Mouse (Mus musculus) 3T3-L1 (cell line): Measurements from ENCODE around the gene Lamtor2.

Experiments used
- DNase-seq: peaks from one replicate; pipeline ENCODE4 v3.0.0-alpha.2; 2015; ENCODE audit warnings: low read depth, low spot score

The Lamtor2 gene

GRCm38 (mm10) chr3:88568615-88569014 lies 15.7 kb upstream of the Lamtor2 start:
- DNase-seq = no peak

DNA sequence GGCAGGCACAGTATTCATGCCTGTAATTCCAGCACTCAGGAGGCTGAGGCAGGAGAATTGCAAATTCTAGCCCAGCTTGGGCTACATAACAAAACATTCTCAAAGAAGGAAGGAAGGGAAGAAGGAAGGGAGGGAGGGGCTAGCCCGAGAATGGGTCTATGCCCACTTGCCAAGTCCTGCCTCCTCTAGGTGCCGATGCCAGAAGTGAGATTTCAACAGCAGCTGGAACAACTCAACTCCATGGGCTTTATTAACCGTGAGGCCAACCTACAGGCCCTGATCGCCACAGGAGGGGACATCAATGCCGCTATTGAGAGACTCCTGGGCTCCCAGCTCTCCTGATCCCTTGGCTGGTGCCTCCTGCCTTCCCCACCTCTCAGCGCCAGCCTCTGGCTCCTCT lies 15.0 kb upstream of the Lamtor2 start:
- no peak for DNase-seq

- no peak for DNase-seq
Measured at GRCm38 (mm10) chr3:88566536-88567061, 13.7 kb upstream of the Lamtor2 start.

GRCm38 (mm10) chr3:88566116-88566515 lies 13.2 kb upstream of the Lamtor2 start:
- DNase-seq = no peak

GRCm38 (mm10) chr3:88563966-88564365 lies 11.1 kb upstream of the Lamtor2 start:
- DNase-seq = no peak

- DNase-seq = no peak
Measured at GRCm38 (mm10) chr3:88563442-88563841, 10.6 kb upstream of the Lamtor2 start.

- peak; percentile 54 for DNase-seq
Measured at GRCm38 (mm10) chr3:88561989-88562388, 9.1 kb upstream of the Lamtor2 start.

DNA sequence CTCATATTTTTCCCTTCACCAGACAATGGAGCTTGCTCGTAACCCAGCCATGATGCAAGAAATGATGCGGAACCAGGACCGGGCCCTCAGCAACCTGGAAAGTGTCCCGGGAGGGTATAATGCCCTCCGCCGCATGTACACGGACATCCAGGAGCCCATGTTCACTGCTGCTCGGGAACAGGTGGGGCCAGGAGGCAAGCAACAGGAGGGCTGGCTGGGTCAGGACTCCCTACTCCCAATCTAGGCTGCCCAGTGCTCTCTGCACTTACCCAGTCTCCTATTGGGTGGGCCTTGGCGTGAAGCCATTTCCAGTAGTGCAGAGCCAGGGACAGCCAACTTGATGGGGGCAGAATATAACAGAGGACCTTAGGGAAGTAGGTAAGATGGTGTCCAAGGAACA lies 6.7 kb upstream of the Lamtor2 start:
- DNase-seq = no peak

GRCm38 (mm10) chr3:88556616-88557015 lies 3.7 kb upstream of the Lamtor2 start:
- no peak for DNase-seq

DNA sequence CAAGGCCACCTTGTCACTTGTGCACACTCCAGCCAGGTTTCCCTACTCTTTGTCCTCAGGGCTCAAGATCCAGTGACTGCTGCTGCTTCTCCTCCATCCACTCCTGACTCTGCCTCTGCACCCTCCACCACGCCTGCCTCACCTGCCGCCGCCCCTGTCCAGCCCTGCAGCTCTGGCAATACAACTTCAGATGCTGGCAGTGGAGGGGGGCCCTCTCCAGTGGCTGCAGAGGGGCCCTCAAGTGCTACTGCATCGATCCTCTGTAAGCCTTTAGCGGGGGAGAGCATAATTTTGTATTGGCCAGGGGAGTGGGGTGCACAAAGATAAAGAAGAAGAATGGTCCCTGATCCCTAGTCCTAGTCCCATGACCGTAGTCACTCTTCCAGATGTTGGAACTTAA lies 2.9 kb upstream of the Lamtor2 start:
- DNase-seq = no peak

- DNase-seq = no peak
Measured at GRCm38 (mm10) chr3:88555069-88555605, 2.3 kb upstream of the Lamtor2 start.

GRCm38 (mm10) chr3:88553880-88554586 lies 1.2 kb upstream of the Lamtor2 start:
- peak; percentile 82 for DNase-seq

- DNase-seq = peak; percentile 84
Measured at GRCm38 (mm10) chr3:88553525-88553879, 628 bp upstream of the Lamtor2 start, which contains the start of gene Ubqln4. Ubqln4 (plus strand) TSS chr3:88553758.

GRCm38 (mm10) chr3:88552082-88552645 lies 710 bp downstream of the Lamtor2 start:
- DNase-seq = no peak

- DNase-seq = no peak
Measured at GRCm38 (mm10) chr3:88551586-88551985, 1.3 kb downstream of the Lamtor2 start.

DNA sequence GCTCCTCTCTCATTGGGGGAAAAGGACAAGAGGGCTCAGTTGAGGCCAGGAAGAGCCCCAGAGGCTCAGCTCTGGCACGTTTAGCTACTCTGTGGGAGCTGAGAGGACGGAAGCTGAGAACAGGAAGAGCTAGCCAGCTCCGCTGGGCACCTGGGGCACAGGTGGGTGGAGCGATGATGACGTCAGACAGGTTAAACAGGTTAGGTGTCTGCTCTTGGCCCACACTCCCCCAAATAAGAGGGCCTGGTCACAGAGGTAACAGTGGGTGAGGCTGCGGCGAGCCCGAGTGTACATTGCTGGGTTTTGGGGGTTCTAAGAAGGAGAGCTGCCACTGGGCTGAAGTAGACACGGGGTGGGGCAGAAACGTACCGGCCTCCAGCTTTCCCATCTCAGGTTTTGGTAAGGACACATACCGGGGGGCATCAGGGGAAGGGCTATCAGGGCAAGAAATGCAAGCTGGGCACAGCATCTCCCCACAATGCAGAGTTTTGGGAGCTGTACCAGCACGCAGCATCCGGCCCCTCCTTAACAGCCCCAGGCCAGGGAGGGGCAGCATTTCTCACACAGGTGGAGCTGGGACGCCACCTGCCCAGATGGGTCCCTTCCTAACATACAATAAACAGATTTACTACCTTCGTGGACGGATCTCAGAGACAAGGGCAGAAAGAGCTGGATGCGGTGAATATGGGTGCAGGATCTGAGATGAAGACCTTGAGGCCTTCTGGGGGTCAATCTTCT lies 4.5 kb downstream of the Lamtor2 start, which contains the start of gene Rab25:
TSS of gene Rab25 (minus strand) at position 121 of the 738 bp plus-strand sequence.
- DNase-seq = no peak

DNA sequence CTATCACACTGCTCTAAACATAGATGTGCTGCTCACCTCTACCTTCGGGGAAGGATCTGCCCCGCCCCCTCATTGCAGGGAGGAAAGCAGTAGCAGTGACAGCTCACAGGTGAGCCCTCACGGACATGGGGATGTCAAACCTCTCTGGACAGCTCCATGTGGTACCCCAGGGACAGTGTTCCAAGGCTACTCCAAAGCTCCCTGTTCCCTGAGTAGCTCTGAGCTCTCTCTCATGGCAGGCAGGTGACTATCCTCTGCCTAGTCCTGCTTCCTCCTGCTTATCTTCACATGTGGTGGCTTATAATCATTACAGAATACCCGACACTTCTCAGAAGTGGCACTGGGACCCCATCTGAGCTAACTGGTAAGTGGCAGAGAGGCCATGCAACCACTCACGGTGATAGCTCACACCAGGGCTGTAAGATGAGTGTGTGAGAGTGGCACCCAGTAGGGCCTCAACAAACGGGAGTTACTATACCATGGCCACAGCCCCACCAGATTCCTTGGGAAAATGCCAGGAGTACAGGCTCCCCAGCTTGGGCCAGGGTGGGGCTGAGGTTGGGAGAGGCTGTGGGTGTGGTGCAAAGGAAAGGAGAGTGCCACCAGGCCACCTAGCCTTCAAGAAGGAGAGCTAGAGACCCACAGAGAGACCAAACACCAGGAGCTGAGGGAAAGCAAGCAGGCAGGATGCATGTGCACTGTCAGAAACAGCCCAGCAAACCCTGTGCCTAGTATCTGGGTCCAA lies 6.0 kb downstream of the Lamtor2 start:
- no peak for DNase-seq

GRCm38 (mm10) chr3:88544955-88545591 lies 7.8 kb downstream of the Lamtor2 start:
- DNase-seq = no peak

- peak; percentile 46 for DNase-seq
Measured at GRCm38 (mm10) chr3:88544514-88544913, 8.4 kb downstream of the Lamtor2 start.

DNA sequence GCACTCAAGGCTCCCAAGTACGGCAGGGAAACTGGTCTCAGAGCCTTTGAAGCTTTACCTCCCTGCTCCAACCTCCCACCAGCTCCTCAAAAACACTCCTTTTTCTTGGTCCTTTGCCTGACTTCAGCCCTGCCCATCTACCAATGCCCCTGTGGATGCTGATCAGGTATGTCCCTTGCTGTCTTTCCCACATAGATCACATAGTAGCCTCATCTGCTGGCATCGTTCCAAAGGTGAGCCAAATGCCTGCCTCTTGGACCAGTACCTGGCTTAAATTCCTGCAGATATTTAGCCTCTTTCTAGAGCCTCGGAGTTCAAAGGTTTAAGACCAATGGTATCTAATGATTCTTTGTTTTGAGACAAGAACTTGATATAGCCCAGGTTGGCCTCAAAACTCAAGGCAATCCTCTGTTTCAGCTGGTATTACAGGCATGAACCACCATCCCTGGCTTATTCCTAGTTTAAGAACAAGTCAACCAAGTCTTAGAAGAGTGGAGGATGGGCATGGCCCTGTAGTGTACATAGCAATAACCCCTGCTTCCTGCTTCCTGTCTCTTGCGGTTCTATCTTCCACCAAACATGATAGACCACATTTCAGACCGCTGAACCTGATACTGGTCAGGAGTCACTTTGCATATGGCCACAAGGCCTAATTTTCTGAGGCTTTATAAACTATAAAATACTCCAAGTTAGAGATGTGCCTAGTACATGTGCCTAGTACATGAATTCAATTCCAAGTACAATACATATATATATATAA lies 9.0 kb downstream of the Lamtor2 start:
- no peak for DNase-seq
